Mouse (Mus musculus) frontal cortex, adult (tissue): ENCODE measurements at regions not wholly inside any gene's neighbourhood (a gene's known extent, or its start where the extent isn't known, plus 50 kb on each side); places are given as distances from the start of the nearest gene placed in this dataset.

Source experiments
- ATAC-seq: cut with Nextera tagmentation; 2 replicates; pipeline ENCODE4 v1.9.2; 2017; ENCODE audit warnings: mild to moderate bottlenecking, moderate library complexity, mixed read lengths; ENCODE audit not compliant: low TSS enrichment

- ATAC-seq: no peak
These were observed 51.0 kb downstream of the Gm10234 start for GRCm38 (mm10) chr6:95372938-95373337.

GRCm38 (mm10) chr6:95374266-95374665, 52.4 kb downstream of the Gm10234 start:
- ATAC-seq: peak; percentile 80

GRCm38 (mm10) chr6:95377590-95378245, 55.8 kb downstream of the Gm10234 start:
- ATAC-seq: no peak

GRCm38 (mm10) chr6:95378349-95378748, 56.4 kb downstream of the Gm10234 start:
- no peak for ATAC-seq
